Mouse (Mus musculus) MEL (cell line): ENCODE measurements at regions not wholly inside any gene's neighbourhood (a gene's known extent, or its start where the extent isn't known, plus 50 kb on each side); places are given as distances from the start of the nearest gene placed in this dataset.

ENCODE experiments used
- CTCF ChIP-seq, 3 experiments: IDR thresholded peaks in 2 of 3; conservative IDR thresholded peaks in 1 of 3; 2 replicates each; pipeline ENCODE4 v1.5.1; 2011 to 2012; ENCODE audit warnings: low read length in 3 of 3, low read depth in 2 of 3, mild to moderate bottlenecking in 2 of 3, improper control_type of control experiment in 1 of 3, inconsistent platforms in 1 of 3, mixed read lengths in 1 of 3, moderate library complexity in 1 of 3; ENCODE audit not compliant: control insufficient read depth in 1 of 3, insufficient read depth in 1 of 3, poor library complexity in 1 of 3, severe bottlenecking in 1 of 3
- HCFC1 ChIP-seq: IDR thresholded peaks from 2 replicates; pipeline ENCODE4 v1.6.1; 2012; ENCODE audit warnings: low read depth, mild to moderate bottlenecking, inconsistent platforms, low read length, improper control_type of control experiment, moderate library complexity
- POLR2A ChIP-seq, 2 experiments: IDR thresholded peaks; 2 replicates each; pipeline ENCODE4 v1.6.1; 2011 to 2012; ENCODE audit warnings: low read length in 2 of 2, mild to moderate bottlenecking in 2 of 2, control low read depth in 1 of 2, improper control_type of control experiment in 1 of 2, low read depth in 1 of 2, moderate library complexity in 1 of 2; ENCODE audit not compliant: control insufficient read depth in 1 of 2, insufficient read depth in 1 of 2, poor library complexity in 1 of 2

DNA sequence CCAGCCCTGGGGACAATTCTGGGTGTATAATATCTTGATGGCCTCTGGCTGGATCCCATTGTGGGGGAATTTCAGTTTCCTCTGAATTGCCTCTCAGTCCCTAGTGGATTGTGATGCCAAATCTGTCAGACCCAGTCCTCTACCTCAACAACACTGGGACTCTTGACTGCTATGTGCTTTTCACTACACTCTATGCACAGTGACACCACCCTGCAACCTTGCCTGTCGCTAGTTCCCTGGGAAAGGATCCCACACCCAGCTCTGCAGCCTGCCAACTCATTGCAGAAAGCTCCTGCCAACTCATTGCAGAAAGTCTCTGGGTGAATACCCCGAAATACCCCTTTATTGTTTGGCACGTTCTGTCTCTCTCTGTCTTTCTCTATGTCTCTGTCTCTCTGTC, 174.6 kb downstream of the Cth start:
- TF ChIP-seq HCFC1 (no peak), CTCF (IDR thresholded peaks at IDR 0.05 in 2 of 3, conservative IDR thresholded peaks at IDR 0.05 in 1 of 3; ENCODE audit: control insufficient read depth in 1 of 3, insufficient read depth in 1 of 3, low read depth in 2 of 3, low read length in 3 of 3, poor library complexity in 1 of 3, severe bottlenecking in 1 of 3) (no peak), POLR2A (IDR thresholded peaks at IDR 0.05; ENCODE audit: control insufficient read depth in 1 of 2, insufficient read depth in 1 of 2, low read depth in 1 of 2, low read length in 2 of 2, poor library complexity in 1 of 2) (no peak)
